Mouse (Mus musculus) stomach, postnatal 0 days (tissue): Measurements from ENCODE around the gene Ipo4. TPM values are rescaled to one million over a fixed set of nuclear protein-coding genes. Genes with fewer than 3 reads are reported as not detected.

Source experiments
- ATAC-seq: fragments of 200-750 bp; cut with Nextera tagmentation; 2 replicates; pipeline ENCODE4 v1.8.0; 2017; ENCODE audit not compliant: low FRiP score, low TSS enrichment
- DNase-seq: peaks from one replicate; pipeline ENCODE4 v3.0.0-alpha.2; 2016; ENCODE audit warnings: low spot score
- H3K27ac ChIP-seq: fragments of 300-500 bp; sonication (generic); replicated peaks from 2 replicates; pipeline ENCODE4 v1.5.1; 2014; ENCODE audit warnings: mild to moderate bottlenecking, control low read depth
- H3K27me3 ChIP-seq: fragments of 300-500 bp; sonication (generic); 2 replicates; pipeline ENCODE4 v1.6.1; 2014; ENCODE audit warnings: low read length; ENCODE audit not compliant: control insufficient read depth, insufficient read depth
- H3K36me3 ChIP-seq: fragments of 300-500 bp; sonication (generic); 2 replicates; pipeline ENCODE4 v1.6.1; 2014; ENCODE audit warnings: low read length, mixed read lengths; ENCODE audit not compliant: control insufficient read depth, insufficient read depth
- H3K4me1 ChIP-seq: fragments of 300-500 bp; sonication (generic); replicated peaks from 2 replicates; pipeline ENCODE4 v1.6.1; 2014; ENCODE audit warnings: antibody characterized with exemption; ENCODE audit not compliant: control insufficient read depth, insufficient read depth
- H3K4me2 ChIP-seq: fragments of 300-500 bp; sonication (generic); replicated peaks from 2 replicates; pipeline ENCODE4 v1.6.1; 2014; ENCODE audit warnings: low read depth, mild to moderate bottlenecking, control low read depth, moderate library complexity
- H3K4me3 ChIP-seq: fragments of 300-500 bp; sonication (generic); 2 replicates; pipeline ENCODE4 v1.5.1; 2014; ENCODE audit warnings: low read depth, low read length, control low read depth
- H3K9ac ChIP-seq: fragments of 300-500 bp; sonication (generic); 2 replicates; pipeline ENCODE4 v1.6.1; 2014; ENCODE audit warnings: mild to moderate bottlenecking, low read length, control low read depth, mixed read lengths
- H3K9me3 ChIP-seq: fragments of 300-500 bp; sonication (generic); 2 replicates; pipeline ENCODE4 v1.6.1; 2016; ENCODE audit warnings: low read length; ENCODE audit not compliant: control insufficient read depth
- CTCF ChIP-seq: IDR thresholded peaks from 2 replicates; pipeline ENCODE4 v1.5.1; 2016; ENCODE audit warnings: antibody characterized with exemption, low read depth, mild to moderate bottlenecking, moderate library complexity
- EP300 ChIP-seq: optimal IDR thresholded peaks from 2 replicates; pipeline ENCODE3; 2016; ENCODE audit warnings: antibody characterized with exemption
- WGBS: fragments of 180-500 bp; shearing (Covaris S2); extraction: QIAGEN DNeasy Blood & Tissue Kit; methylation state at CpG from one replicate; pipeline ENCODE4 v1.1.7; 2014; 5-methylcytosine and 5-hydroxymethylcytosine counted together
- polyA plus RNA-seq: library from polyadenylated mRNA; unstranded; fragments of >200 nt; fragmentation: Nextera tagmentation; extraction: Ambion mirVana; gene quantifications from 2 replicates; pipeline ENCODE4 v1.2.1, GENCODE M21; 2015

The Ipo4 gene
- polyA plus RNA-seq, 1 experiment from 2014 or later = 28.8 TPM

DNA sequence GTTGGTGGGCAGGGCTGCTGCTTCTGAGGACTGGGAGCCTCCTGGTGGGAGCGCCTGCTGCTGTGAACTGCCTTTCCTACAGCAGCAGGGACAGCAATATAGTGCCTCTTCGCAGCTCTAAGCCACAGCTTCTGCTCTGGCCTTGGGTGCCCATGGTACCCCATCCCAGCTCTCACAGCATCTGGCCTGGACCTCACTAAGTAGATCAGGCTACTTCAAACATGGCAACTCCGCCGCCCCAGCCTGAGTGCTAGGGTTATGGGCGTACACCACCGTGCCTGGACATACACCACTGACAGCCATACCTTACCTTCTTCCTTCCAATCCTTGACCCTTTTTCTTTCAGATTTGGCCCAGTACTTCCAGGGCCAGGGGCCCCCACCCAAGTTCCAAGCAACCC is 27.4 kb downstream of the Ipo4 start:
- 92% methylated on average over 6 of the region's 6 CpGs for WGBS
- Histone ChIP-seq H3K36me3 (no peaks in the 10 kb centered on the region; the same call in none of the 2 replicates), H3K9me3 (no peaks in the 10 kb centered on the region), H3K27ac (no peak overlapping the region), H3K4me2 (no peak overlapping the region), H3K27me3 (no peaks in the 10 kb centered on the region), H3K4me3 (no peak overlapping the region), H3K9ac (no peak overlapping the region), H3K4me1 (no peaks in the 10 kb centered on the region)
- no peak for DNase-seq
- TF ChIP-seq EP300 = no peak
- TF ChIP-seq CTCF = no peak
- no peak for ATAC-seq

DNA sequence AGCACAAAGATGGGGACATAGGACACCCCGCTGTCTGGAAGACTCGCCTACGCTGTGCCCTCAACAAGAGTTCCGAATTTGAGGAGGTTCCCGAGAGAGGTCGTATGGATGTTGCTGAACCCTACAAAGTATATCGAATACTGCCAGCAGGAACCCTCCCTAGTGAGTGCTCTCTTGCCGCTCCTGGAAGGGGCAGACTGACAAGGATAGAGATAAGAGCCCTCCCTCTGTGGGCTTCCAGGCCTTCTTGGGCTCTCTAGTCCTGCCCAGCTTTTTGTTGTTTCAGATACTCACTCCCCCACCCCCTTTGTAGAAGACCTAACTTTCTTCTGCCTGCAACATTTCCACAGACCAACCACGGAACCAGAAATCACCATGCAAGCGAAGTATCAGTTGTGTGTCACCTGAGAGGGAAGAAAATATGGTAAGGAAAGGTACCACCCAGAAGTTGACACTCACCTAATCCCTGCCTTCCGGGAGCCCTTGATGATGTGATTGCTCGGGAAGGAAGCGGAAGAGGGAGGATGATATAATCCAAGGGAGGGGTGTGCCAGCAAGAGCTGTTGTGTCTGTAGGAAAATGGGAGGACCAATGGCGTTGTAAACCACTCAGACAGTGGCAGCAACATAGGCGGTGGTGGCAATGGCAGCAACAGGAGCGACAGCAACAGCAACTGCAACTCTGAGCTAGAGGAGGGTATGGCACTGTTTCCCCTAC is 29.9 kb downstream of the Ipo4 start:
- Histone ChIP-seq H3K9ac (no peak overlapping the region), H3K9me3 (no peaks in the 10 kb centered on the region), H3K4me2 (no peak overlapping the region), H3K4me1 (no peaks in the 10 kb centered on the region), H3K27me3 (no peaks in the 10 kb centered on the region), H3K36me3 (no peaks in the 10 kb centered on the region; the same call in none of the 2 replicates), H3K27ac (no peak overlapping the region), H3K4me3 (no peak overlapping the region)
- DNase-seq (no peak), ATAC-seq (no peak)
- TF ChIP-seq CTCF (no peak), EP300 (no peak)
- WGBS = 93% methylated on average over 16 of the region's 16 CpGs

DNA sequence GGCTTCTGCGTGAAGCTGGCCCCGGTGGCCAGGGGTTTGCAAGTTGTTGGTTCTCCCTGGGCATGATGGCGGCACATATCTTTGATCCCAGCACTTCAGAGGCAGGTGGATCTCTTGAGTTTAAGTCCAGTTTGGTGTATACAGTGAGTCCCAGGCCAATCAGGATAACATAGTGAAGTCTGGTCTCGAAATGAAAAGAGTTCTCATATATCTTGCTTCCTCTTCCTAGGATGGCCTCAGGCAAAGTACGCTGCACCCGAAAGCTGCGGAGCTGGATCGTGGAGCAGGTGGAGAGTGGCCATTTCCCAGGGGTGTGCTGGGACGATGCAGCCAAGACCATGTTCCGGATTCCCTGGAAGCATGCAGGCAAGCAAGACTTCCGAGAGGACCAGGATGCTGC is 30.9 kb downstream of the Ipo4 start:
- peak overlapping the region; percentile 62 for H3K4me2 ChIP-seq
- peak overlapping the region; percentile 51 for H3K4me3 ChIP-seq
- H3K27ac ChIP-seq = peak overlapping the region; percentile 94
- ATAC-seq (no peak), DNase-seq (no peak)
- H3K9me3 ChIP-seq = no peaks in the 10 kb centered on the region
- H3K4me1 ChIP-seq = no peaks in the 10 kb centered on the region
- H3K9ac ChIP-seq = peak overlapping the region; percentile 74
- TF ChIP-seq CTCF (no peak), EP300 (no peak)
- WGBS = 86% methylated on average over 11 of the region's 11 CpGs
- no peaks in the 10 kb centered on the region for H3K27me3 ChIP-seq
- H3K36me3 ChIP-seq = peaks cover under 1% of the 10 kb centered on the region

DNA sequence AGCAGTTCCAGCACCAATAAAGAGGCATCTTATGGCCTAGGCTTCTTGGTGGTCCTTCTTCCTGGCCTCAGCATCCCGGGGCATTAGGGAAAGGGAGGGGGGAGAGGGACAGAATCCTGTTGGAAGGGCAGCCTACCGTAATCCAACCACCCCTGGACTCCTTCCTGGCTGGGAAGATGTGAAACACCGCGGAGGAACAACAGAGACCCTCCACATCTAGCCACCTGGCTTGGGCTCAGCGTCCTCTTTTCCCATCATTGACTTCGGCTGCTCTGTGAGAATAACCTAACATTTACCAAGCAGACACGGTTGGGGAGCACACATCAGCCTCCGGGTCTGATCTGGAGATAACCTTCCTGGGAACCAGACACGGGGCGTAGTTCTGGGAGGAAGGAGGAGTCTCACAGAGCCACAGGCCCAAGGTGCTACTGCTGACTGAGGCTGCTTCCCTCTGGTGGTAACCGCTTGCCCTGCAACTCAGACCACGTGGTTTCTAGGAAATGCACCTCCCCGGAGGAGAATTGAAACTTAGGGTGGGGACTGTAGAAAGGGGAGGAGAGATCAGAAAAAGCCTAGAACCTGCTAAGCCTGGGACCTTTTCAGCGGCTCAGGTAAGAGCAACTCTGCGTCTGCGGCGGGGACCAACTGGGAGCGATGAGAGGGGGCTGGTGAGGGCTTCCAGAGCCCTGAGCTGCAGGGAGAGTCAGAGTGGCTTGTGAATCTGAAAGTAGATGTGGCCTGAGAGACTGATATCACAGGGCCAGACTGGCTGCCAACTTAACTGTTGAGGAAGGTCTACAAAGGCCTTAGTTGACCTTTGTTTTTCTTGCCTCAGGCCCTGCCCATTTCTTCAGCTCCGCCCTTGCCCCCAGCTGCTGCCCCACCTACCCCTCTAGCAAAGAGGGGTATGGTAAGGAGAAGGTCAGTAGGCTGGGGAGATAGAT is 31.9 kb downstream of the Ipo4 start:
- ATAC-seq = peak; percentile 94
- H3K4me1 ChIP-seq = no peaks in the 10 kb centered on the region
- peak overlapping the region; percentile 62 for H3K4me2 ChIP-seq
- H3K4me3 ChIP-seq = peak overlapping the region; percentile 51
- DNase-seq = peak; percentile 95
- WGBS = 13% methylated on average over 19 of the region's 19 CpGs
- TF ChIP-seq EP300 (peak; percentile 34), CTCF (peak; percentile 97)
- H3K27me3 ChIP-seq = no peaks in the 10 kb centered on the region
- H3K36me3 ChIP-seq = peaks cover 10% of the 10 kb centered on the region
- no peaks in the 10 kb centered on the region for H3K9me3 ChIP-seq
- peak overlapping the region; percentile 74 for H3K9ac ChIP-seq
- peak overlapping the region; percentile 94 for H3K27ac ChIP-seq

DNA sequence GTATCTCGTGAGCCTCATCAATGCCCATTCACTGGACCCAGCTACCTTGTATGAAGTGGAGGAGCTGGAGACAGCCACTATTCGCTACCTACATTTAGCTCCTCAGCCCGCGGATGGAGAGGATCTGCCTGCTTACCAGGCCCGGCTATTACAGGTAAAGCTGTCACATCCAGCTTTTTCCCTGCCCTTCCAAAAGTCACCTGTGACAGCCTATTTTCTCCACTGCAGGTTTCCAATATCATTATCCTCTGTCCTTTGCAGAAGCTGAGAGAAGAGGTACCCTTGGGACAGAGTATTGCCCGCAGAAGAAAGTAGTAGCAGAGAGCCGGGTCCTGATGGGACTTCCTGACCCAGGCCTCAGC is 32.5 kb downstream of the Ipo4 start, which contains the start of gene Irf9:
Irf9 (plus strand) TSS at position 301 of the 362 bp plus-strand sequence.
- no peak; the same call in 1 of the 2 replicates for ATAC-seq
- peaks cover 13% of the 10 kb centered on the region for H3K36me3 ChIP-seq
- 83% methylated on average over 7 of the region's 7 CpGs for WGBS

More for the DNA sequence above, 32.5 kb downstream of the Ipo4 start, which contains the start of gene Irf9:
- Histone ChIP-seq H3K27ac (peak within 1 kb of the TSS; percentile 94), H3K4me2 (peak within 1 kb of the TSS; percentile 62), H3K4me1 (no peaks in the 10 kb centered on the region), H3K9me3 (no peaks in the 10 kb centered on the region), H3K4me3 (peak within 1 kb of the TSS; percentile 51), H3K27me3 (no peaks in the 10 kb centered on the region), H3K9ac (peak within 1 kb of the TSS; percentile 74)
- TF ChIP-seq CTCF (no peak), EP300 (no peak)
- no peak for DNase-seq
